Mouse (Mus musculus) cerebellum, adult (tissue): ENCODE data around the gene Ngfr.

Experiments used
- ATAC-seq: cut with Nextera tagmentation; 2 replicates; pipeline ENCODE4 v1.9.2; 2017; ENCODE audit warnings: mild to moderate bottlenecking, moderate library complexity, mixed read lengths; ENCODE audit not compliant: insufficient number of reproducible peaks, low FRiP score, low TSS enrichment

Ngfr gene

GRCm38 (mm10) chr11:95521563-95521962, 66.0 kb downstream of the Ngfr start:
- ATAC-seq = peak; percentile 32; the same call in 1 of the 2 replicates

GRCm38 (mm10) chr11:95520456-95521072, 67.0 kb downstream of the Ngfr start:
- ATAC-seq = peak; percentile 74

GRCm38 (mm10) chr11:95519996-95520395, 67.5 kb downstream of the Ngfr start:
- no peak for ATAC-seq

- no peak for ATAC-seq
Measured at GRCm38 (mm10) chr11:95519299-95519698, 68.2 kb downstream of the Ngfr start.
